Comparison of ENCODE assay signal across 28 mouse cellular contexts in genomic region chr15:98689682-98690081, GRCm38 (mm10). TPM values are rescaled to one million over a fixed set of nuclear protein-coding genes. Genes with fewer than 3 reads are reported as not detected.
DNase-seq lines count a peak whose midpoint lies in the region; ATAC-seq and TF ChIP-seq lines count a peak whose summit lies in the region.
"Had no signal": no experiment of that assay in that cellular context is flagged by ENCODE, and none has a peak within 500 bp of the region (broad histone marks: within the 10 kb centered on the region; RNA-seq: fewer than 3 reads in every experiment).

No protein-coding gene starts in this region.

- H3K9ac ChIP-seq in forebrain, embryonic 12.5 days, result no peak overlapping the region
- H3K9ac ChIP-seq: embryonic facial prominence, embryonic 12.5 days; forebrain, embryonic 13.5 days; forebrain, embryonic 15.5 days; forebrain, postnatal 0 days had no signal

- H3K4me2 ChIP-seq in forebrain, embryonic 12.5 days, result no peak overlapping the region
- H3K4me2 ChIP-seq: embryonic facial prominence, embryonic 12.5 days; forebrain, embryonic 13.5 days; forebrain, embryonic 15.5 days had no signal

- WGBS in forebrain, embryonic 10.5 days, result 84% methylated on average over 2 of the region's 2 CpGs
- WGBS in forebrain, embryonic 12.5 days, result 87% methylated on average over 2 of the region's 2 CpGs
- WGBS in heart, embryonic 10.5 days, result 71% methylated on average over 2 of the region's 2 CpGs

- 0 out of 2 replicates have a peak overlapping the region, but pooled peaks have one; percentile 48 for H3K27ac ChIP-seq in forebrain, embryonic 10.5 days
- no peak overlapping the region for H3K27ac ChIP-seq in forebrain, embryonic 12.5 days
- H3K27ac ChIP-seq in heart, embryonic 10.5 days, result 0 out of 2 replicates have a peak overlapping the region, but pooled peaks have one; percentile 16
- H3K27ac ChIP-seq in left cerebral cortex, adult 2 months, result peak overlapping the region; percentile 82
- H3K27ac ChIP-seq: embryonic facial prominence, embryonic 10.5 days; embryonic facial prominence, embryonic 12.5 days; forebrain, embryonic 13.5 days; forebrain, embryonic 15.5 days had no signal

- no peak for ATAC-seq in forebrain, embryonic 12.5 days (ENCODE audit: low FRiP score)
- ATAC-seq: activated CD4-positive, CD25-positive, alpha-beta regulatory T cell, adult 4 months; CD4-positive, CD25-positive, alpha-beta regulatory T cell, adult 4 months; forebrain, embryonic 13.5 days; forebrain, embryonic 15.5 days; forebrain, postnatal 0 days; Patski had no signal

- H3K4me1 ChIP-seq in forebrain, embryonic 10.5 days, result peaks cover 47% of the 10 kb centered on the region
- peaks cover 31% of the 10 kb centered on the region for H3K4me1 ChIP-seq in forebrain, embryonic 12.5 days
- peaks cover 40% of the 10 kb centered on the region for H3K4me1 ChIP-seq in heart, embryonic 10.5 days

- H3K9me3 ChIP-seq in forebrain, embryonic 10.5 days, result no peaks in the 10 kb centered on the region
- no peaks in the 10 kb centered on the region for H3K9me3 ChIP-seq in forebrain, embryonic 12.5 days
- H3K9me3 ChIP-seq in heart, embryonic 10.5 days, result no peaks in the 10 kb centered on the region
- H3K9me3 ChIP-seq: embryonic facial prominence, embryonic 10.5 days; embryonic facial prominence, embryonic 12.5 days; forebrain, embryonic 13.5 days; forebrain, embryonic 15.5 days had no signal

- no peak overlapping the region for H3K4me3 ChIP-seq in forebrain, embryonic 10.5 days
- H3K4me3 ChIP-seq in forebrain, embryonic 12.5 days (replicated peaks), result no peak overlapping the region
- no peak overlapping the region for H3K4me3 ChIP-seq in heart, embryonic 10.5 days
- H3K4me3 ChIP-seq in left cerebral cortex, adult 2 months, result no peak overlapping the region
- H3K4me3 ChIP-seq: embryonic facial prominence, embryonic 10.5 days; embryonic facial prominence, embryonic 12.5 days; forebrain, embryonic 13.5 days; forebrain, embryonic 15.5 days had no signal

- no peak for TF ChIP-seq CTCF in left cerebral cortex, adult 2 months (IDR thresholded peaks at IDR 0.05)

- H3K36me3 ChIP-seq in forebrain, embryonic 10.5 days (replicated peaks), result no peaks in the 10 kb centered on the region
- no peaks in the 10 kb centered on the region for H3K36me3 ChIP-seq in forebrain, embryonic 12.5 days (replicated peaks)
- H3K36me3 ChIP-seq in heart, embryonic 10.5 days, result no peaks in the 10 kb centered on the region
- H3K36me3 ChIP-seq: embryonic facial prominence, embryonic 10.5 days; embryonic facial prominence, embryonic 12.5 days; forebrain, embryonic 15.5 days; G1E had no signal

- DNase-seq in forebrain, embryonic 10.5 days (ENCODE audit: extremely low spot score, low spot score), result no peak
- no peak for DNase-seq in heart, embryonic 10.5 days (ENCODE audit: low spot score)
- DNase-seq in heart, adult 9 months (ENCODE audit: low spot score in 2 of 2), result no peak
- DNase-seq in left cerebral cortex, adult 2 months (ENCODE audit: extremely low spot score in 1 of 2, low spot score in 2 of 2), result no peak
- no peak for DNase-seq in left cerebral cortex, adult 9 months (ENCODE audit: low spot score in 2 of 2)
- DNase-seq in brain, adult 2 months (ENCODE audit: low read depth, low spot score), result peak; percentile 60
- DNase-seq in kidney, adult 11 months, result no peak
- DNase-seq: adrenal gland, adult 8-10 months; adrenal gland, postnatal 14 days; adrenal gland, postnatal 36 days; B cell, adult 2 months; cerebellum, adult 11 months; cerebellum, adult 18-20 months; cerebellum, adult 8-10 months; cerebellum, adult 9-11 months; cerebellum, postnatal 14 days; cerebellum, postnatal 36 days; forebrain, postnatal 0 days had no signal

- H3K27me3 ChIP-seq in forebrain, embryonic 10.5 days (ENCODE audit: poor library complexity, severe bottlenecking), result no peaks in the 10 kb centered on the region
- H3K27me3 ChIP-seq in forebrain, embryonic 12.5 days, result no peaks in the 10 kb centered on the region
- no peaks in the 10 kb centered on the region for H3K27me3 ChIP-seq in heart, embryonic 10.5 days (ENCODE audit: insufficient read depth, poor library complexity, severe bottlenecking)
- H3K27me3 ChIP-seq: embryonic facial prominence, embryonic 12.5 days; forebrain, embryonic 13.5 days; forebrain, embryonic 15.5 days; Patski had no signal

- intact Hi-C loops in left cerebral cortex, adult 2 months (cut with DNase I), result no loop called here

RNA-seq across cellular contexts. Expression of gene Rnd1, which starts 12.4 kb away (rescaled TPM):
- 1.8 and 2.2 TPM in 2 replicates for polyA plus RNA-seq in forebrain, embryonic 10.5 days (2016; fragmentation: Nextera tagmentation; extraction: Ambion mirVana)
- polyA plus RNA-seq in forebrain, embryonic 12.5 days (2016; fragmentation: Nextera tagmentation; extraction: Ambion mirVana), result 3.9 TPM in 2 replicates
- polyA plus RNA-seq in heart, embryonic 10.5 days (2016; fragmentation: Nextera tagmentation; extraction: Ambion mirVana), result 1.7 and 2.8 TPM in 2 replicates
- total RNA-seq in left cerebral cortex, adult 2 months (2021), result 10 to 100 TPM; 27.4 to 27.7 TPM

RNA-seq across cellular contexts. Expression of gene Ccdc65, which starts 18.3 kb away (rescaled TPM):
- polyA plus RNA-seq in forebrain, embryonic 10.5 days (2016; fragmentation: Nextera tagmentation; extraction: Ambion mirVana), result 0.86 and 0.90 TPM in 2 replicates
- 1.5 and 1.7 TPM in 2 replicates for polyA plus RNA-seq in forebrain, embryonic 12.5 days (2016; fragmentation: Nextera tagmentation; extraction: Ambion mirVana)
- 0.44 and 0.46 TPM in 2 replicates for polyA plus RNA-seq in heart, embryonic 10.5 days (2016; fragmentation: Nextera tagmentation; extraction: Ambion mirVana)
- 10 to 100 TPM; 11.2 TPM for total RNA-seq in left cerebral cortex, adult 2 months (2021)
- total RNA-seq: common myeloid progenitor, adult 5-6 weeks had no signal
- polyA plus RNA-seq: CD4-positive, CD25-positive, alpha-beta regulatory T cell, adult 4 months; G1E had no signal

RNA-seq across cellular contexts. Expression of gene Ddx23, which starts 27.0 kb away (rescaled TPM):
- polyA plus RNA-seq in forebrain, embryonic 10.5 days (2016; fragmentation: Nextera tagmentation; extraction: Ambion mirVana), result 27.3 and 28.5 TPM in 2 replicates
- 23.9 and 24.1 TPM in 2 replicates for polyA plus RNA-seq in forebrain, embryonic 12.5 days (2016; fragmentation: Nextera tagmentation; extraction: Ambion mirVana)
- polyA plus RNA-seq in heart, embryonic 10.5 days (2016; fragmentation: Nextera tagmentation; extraction: Ambion mirVana), result 15.6 and 17.5 TPM in 2 replicates
- 10 to 100 TPM; 84.4 to 90.2 TPM for total RNA-seq in left cerebral cortex, adult 2 months (2021)

RNA-seq across cellular contexts. Expression of gene Fkbp11, which starts 38.3 kb away (rescaled TPM):
- polyA plus RNA-seq in forebrain, embryonic 10.5 days (2016; fragmentation: Nextera tagmentation; extraction: Ambion mirVana), result 16.7 and 17.1 TPM in 2 replicates
- polyA plus RNA-seq in forebrain, embryonic 12.5 days (2016; fragmentation: Nextera tagmentation; extraction: Ambion mirVana), result 6.2 and 8.5 TPM in 2 replicates
- 20.5 and 40.8 TPM in 2 replicates for polyA plus RNA-seq in heart, embryonic 10.5 days (2016; fragmentation: Nextera tagmentation; extraction: Ambion mirVana)
- total RNA-seq in left cerebral cortex, adult 2 months (2021), result 1 to 10 TPM; 1.9 TPM

RNA-seq across cellular contexts. Expression of gene Cacnb3, which starts 59.0 kb away (rescaled TPM):
- polyA plus RNA-seq in forebrain, embryonic 10.5 days (2016; fragmentation: Nextera tagmentation; extraction: Ambion mirVana), result 19.9 and 21.7 TPM in 2 replicates
- polyA plus RNA-seq in forebrain, embryonic 12.5 days (2016; fragmentation: Nextera tagmentation; extraction: Ambion mirVana), result 77.1 and 80.4 TPM in 2 replicates
- 9.9 and 23.3 TPM in 2 replicates for polyA plus RNA-seq in heart, embryonic 10.5 days (2016; fragmentation: Nextera tagmentation; extraction: Ambion mirVana)
- 100 to 1,000 TPM; 271 to 291 TPM for total RNA-seq in left cerebral cortex, adult 2 months (2021)
- total RNA-seq: common myeloid progenitor, adult 5-6 weeks had no signal
- polyA plus RNA-seq: CD4-positive, CD25-positive, alpha-beta regulatory T cell, adult 4 months had no signal
